Mouse (Mus musculus) WW6 (cell line): ENCODE results near the gene Slc12a9.
A peak's percentile ranks its signal among the peaks of the same experiment; 100 is the strongest.

Source experiments
- DNase-seq: peaks from one replicate; pipeline ENCODE4 v3.0.0-alpha.2; 2013; ENCODE audit warnings: low read depth, low spot score

Gene Slc12a9

GRCm38 (mm10) chr5:137313466-137314192 lies 19.8 kb downstream of the Slc12a9 start:
- no peak for DNase-seq

DNA sequence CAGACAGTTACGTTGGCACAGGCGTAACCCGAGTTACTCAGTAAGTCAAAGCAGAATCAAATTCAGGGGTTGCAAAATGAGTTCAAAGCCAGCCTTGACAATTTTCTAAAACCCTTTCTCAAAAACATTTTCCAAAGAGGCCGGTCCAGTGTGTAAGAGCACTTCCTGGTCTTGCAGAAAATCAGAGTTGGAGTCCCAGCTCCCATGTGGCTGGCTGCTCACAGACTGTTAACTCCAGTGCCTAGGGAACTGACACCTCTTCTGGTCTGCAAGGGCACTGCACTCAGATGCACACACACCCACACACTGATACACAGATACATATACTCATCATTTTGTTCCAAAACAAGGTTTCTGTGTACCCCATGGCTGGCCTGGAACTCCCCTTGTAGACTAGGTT lies 25.0 kb downstream of the Slc12a9 start:
- DNase-seq: no peak

DNA sequence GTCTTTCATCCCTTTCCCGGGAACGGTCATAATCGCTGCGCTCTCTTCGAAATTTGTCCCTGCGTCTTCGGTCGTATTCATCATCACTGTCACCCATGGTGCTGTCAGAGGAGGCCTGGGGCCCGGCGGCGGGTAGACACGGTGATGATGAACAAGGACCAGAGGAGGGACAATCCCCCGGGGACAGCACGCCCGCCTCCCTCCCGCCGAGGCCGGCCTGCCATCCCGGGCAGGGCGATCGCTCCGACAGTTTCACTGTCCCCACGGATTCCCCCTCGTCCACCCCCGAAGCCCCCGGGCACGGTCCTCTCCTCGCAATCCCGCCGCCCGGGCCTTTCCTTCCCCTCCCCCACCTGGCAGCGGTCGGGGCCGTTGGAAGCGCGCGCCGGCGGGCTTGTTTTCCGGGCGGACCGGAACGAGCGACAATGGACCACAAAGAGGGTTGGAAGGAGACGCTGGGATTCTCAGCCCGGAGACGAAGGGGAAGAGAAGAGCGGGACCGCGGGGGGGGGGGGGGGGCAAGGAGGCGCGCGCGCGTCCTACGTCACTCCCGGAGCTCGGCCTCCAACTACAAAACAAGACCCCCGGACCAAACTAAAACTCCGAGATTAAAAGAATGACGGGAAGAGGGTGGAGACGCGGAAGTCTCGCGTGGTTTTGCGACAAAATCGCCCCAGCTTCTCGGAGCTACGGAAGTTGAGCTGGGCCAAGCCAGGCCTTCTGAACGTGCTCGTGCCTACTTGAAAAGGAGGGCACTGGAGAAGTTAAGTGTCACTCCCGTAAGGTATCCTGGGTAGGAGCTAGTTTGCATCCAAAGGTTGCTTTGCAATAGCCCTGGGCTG lies 26.1 kb downstream of the Slc12a9 start, which contains the start of gene Srrt:
TSS of gene Srrt (minus strand) at position 604 of the 842 bp plus-strand sequence.
- peak; percentile 80 for DNase-seq

GRCm38 (mm10) chr5:137306439-137307005 lies 26.9 kb downstream of the Slc12a9 start:
- no peak for DNase-seq

DNA sequence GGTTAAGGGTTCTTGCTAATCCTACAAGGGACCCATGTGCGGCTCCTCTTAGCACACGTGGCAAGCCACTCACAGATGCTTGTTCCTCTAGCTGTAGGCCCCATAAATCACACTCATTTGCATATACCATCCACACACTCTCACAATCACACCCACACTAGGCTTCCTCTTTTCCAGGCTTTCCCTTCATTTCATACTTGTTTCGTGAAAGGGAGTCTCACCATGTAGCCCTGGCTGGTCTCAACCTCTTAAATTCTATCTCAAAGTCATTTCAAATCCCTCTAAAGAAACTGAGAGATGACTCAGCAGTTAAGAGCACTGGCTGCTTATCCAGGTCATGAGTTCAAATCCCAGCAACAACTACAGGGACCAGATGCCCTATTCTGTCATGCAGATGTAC lies 27.6 kb downstream of the Slc12a9 start:
- no peak for DNase-seq

DNA sequence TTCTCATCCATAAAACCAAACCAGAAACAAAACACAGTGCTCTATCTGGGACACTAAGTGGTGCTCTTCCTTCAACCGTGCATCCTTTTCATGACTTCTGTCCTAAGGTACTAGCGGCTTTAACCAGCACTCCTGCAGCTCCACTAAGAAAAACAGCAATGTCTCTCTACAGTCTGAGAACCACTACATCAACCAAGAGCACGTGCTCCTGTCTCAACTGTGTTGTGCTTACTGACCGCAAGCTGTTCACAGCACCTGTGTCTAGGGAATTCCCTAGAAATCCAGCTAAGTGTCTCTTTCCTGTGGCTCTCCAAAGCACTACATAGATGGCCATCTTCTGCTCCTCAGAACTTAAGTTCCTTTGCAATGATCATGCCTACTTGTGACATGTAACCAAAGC lies 28.6 kb downstream of the Slc12a9 start:
- DNase-seq: no peak

DNA sequence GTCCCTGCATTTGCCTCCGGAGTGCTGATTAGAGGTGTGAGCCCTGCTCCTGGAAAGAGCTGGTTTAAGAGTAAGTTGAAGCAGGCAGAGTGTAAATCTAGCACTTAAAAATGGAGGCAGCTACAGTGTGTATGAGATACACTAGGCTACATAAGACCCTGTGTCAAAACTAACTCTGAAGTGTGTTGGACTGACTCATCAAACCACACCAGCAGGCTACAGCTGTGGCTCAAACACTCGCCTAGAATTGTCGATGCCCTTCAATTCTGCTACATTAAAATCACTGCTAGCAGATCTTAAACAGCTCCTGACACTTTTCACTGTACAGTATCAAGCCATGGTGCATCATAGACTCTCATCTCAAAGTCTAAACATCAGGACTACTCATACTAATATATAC lies 29.2 kb downstream of the Slc12a9 start:
- DNase-seq: no peak

DNA sequence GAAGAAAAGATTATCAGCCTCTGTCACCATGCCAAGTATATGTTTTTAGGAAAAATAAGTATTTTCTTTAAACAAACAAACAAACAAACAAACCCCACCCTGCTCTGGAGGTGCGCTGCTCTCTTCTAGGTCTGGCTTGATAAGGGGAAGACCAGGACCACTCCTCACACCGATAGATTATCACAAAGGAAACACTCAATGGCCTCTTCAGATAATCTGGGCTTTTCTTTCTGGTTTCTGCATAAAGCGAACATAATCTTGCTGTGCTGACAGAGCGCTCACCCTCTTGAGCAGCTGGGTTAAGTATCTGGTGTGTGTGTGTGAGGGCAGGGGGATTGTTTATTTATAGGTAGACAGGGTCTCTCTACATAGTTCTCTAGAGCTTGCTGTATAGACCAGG lies 29.8 kb downstream of the Slc12a9 start:
- no peak for DNase-seq

GRCm38 (mm10) chr5:137301253-137301652 lies 32.1 kb downstream of the Slc12a9 start:
- DNase-seq: no peak

DNA sequence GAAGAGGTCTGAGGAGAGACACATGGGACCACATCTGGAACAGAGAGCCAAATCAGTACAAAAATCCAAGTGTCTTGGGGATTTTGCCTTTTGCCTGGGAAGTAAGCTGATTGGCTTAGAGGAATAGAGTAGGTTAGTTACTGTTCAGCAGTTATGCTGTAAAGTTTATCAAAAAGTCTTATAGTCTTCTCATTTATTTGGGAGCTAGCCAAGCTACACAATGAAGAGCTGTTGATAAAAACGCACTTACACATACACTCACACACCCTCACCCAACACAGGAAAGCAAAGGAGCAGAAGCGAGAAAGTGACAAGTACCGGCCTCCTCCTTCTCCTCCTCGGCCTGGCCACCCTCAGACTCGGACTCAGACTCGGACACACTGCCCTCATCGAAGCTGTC lies 34.2 kb downstream of the Slc12a9 start:
- DNase-seq: no peak

DNA sequence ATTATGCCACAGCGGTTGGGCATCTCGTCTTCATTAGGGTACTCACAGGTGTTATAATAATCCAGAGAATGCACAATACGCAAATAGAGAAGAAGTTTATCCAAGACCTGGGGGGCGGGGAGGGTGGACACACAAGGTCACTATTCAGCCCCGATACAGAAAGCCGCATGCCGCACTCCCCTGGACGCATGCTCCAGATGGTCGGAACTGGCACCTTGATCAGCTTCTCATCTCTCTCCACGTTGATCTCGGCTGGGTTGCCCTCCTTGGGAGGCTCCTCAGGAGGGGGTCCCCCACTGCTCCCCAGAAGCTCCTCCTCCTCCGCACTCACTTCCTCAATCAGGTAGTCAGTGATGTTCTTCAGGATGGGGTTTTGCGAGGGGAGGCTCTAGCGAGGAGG lies 36.3 kb downstream of the Slc12a9 start:
- DNase-seq: no peak

DNA sequence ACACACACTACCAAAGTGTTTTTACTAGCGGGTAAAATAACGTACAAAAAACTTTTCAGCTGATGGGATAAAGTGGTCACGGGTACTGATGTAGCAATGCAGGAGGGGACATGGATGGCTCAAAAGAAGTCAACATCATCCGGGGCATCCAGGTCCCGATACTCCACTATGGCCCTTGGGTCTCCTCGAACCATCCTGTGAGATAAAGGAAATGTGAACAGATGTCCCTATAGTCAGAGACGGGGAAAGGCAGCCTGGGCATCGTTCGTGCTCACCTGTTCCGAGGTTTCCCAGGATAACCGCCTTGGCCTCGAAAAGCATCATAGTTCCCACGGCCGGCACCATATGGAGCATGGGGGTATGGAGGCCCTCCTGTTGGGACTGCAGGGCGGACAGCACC lies 37.7 kb downstream of the Slc12a9 start:
- DNase-seq: no peak

DNA sequence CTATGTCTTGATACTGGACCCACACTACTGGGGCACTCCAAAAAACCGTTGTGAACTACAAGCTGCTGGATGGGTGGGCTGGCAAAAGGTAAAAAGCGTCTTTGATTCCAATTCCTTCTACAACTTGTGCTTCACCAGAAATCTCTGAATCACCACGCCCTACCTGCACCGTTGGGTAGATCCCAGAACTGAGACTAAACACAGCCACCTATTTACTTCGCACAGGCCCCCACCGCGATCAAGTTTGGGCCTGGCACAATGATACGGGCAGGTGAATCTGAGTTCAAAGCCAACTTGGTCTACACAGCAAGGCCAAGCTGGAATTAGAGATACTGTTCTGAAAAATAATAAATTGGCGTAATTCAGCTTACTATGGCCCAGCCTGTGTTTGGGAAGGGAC lies 38.1 kb downstream of the Slc12a9 start:
- no peak for DNase-seq

DNA sequence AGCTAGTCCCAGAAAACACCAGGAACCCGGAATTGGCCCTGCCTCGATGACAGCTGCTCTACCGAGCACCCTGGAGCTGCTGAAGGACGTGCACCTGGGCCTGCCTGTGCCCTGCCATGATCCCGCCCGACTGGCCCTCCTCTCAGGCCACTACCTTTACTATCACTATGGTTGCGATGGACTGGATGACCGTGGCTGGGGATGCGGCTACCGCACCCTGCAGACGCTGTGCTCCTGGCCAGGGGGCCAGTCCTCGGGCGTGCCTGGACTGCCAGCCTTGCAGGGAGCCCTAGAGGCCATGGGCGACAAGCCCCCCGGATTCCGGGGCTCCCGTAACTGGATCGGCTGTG lies 38.7 kb downstream of the Slc12a9 start:
- no peak for DNase-seq

DNA sequence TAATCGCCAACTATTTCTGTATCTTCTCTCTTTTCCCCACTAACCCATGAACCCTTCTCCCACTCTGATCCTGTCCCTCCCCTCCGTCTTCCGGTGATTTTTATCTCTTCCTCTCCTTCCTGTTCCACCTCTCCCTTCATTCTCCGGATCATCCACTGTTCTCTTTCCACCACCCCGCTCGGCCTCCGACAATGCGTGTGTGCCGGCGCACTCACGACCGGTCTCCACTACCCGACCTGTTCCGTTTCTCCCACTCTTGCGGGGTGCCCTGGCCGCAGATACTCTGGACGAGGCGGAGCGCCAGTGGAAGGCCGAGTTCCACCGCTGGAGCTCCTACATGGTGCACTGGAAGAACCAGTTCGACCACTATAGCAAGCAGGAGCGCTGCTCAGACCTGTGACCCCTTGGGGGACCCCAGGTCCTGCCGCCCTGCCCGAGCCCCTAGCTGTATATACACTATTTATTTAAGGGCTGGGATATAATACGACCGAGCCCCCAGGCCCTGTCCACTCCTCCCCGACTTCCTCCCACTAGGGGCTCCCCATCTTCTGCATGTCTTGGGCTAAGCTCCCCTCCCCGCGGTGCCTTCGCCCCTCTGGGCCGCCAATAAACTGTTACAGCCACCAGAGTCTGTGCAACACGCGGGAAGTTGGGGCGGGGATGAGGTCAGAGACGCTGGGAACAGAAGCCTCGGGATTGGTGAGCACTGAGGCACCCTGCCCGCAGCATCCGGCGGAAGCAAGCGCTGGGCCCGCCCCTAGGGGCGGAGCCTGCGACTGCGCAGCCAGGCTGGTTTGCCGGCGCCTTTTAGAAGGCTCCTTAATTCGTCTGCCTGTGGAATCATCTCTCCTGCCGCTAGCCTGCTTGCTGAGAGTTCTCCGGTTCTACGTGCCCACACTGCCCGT lies 39.3 kb downstream of the Slc12a9 start, which contains the start of gene Ufsp1:
TSS of gene Ufsp1 (plus strand) at position 791 of the 905 bp plus-strand sequence.
- peak; percentile 87 for DNase-seq

GRCm38 (mm10) chr5:137293282-137293681 lies 40.1 kb downstream of the Slc12a9 start:
- no peak for DNase-seq

DNA sequence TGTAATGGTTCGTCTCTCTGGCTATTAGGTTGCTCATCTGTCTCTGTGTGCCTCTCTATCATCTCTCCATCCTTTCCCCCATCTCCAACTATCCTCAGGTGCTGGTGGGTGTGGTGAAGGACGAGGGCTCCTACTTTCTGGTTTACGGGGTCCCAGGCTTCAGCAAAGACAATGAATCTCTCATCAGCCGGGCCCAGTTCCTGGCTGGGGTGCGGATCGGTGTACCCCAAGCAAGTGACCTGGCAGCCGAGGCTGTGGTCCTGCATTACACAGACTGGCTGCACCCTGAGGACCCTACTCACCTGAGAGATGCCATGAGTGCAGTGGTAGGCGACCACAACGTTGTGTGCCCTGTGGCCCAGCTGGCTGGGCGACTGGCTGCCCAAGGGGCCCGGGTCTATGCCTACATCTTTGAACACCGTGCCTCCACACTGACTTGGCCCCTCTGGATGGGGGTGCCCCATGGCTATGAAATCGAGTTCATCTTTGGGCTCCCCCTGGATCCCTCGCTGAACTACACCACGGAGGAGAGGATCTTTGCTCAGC lies 41.9 kb downstream of the Slc12a9 start:
- no peak for DNase-seq

- no peak for DNase-seq
Observed at GRCm38 (mm10) chr5:137290677-137291076, 42.7 kb downstream of the Slc12a9 start.

- DNase-seq: no peak
Observed at GRCm38 (mm10) chr5:137289591-137290365, 43.6 kb downstream of the Slc12a9 start.

DNA sequence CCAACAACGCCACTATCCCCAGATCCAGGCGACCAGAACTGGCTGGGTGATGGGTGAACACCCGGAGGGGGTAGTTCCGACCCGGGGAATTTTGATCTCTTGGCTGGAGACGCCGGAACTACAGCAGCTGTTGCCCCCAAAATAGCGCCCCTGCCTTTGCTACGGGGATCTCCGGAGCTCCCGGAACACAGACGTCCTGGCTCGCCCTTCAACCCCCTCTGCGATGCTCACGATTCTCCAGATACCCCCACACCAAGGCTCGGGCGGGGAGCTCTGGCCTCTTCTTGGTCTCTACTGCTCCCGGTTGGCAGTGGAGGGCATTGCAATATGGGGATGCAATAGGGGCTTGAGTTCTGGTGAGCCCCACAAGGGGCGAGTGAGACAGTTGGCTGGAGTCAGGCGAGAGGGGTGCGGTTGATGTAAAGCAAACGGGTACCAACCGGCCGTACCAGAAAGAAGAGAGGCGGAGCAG lies 44.4 kb downstream of the Slc12a9 start:
- DNase-seq: peak; percentile 54
